Mouse (Mus musculus): ENCODE data around the gene Gm8247. TPM values are rescaled to one million over a fixed set of nuclear protein-coding genes. Genes with fewer than 3 reads are reported as not detected.

Gm8247 gene
- total RNA-seq (2023) = not detected

DNA sequence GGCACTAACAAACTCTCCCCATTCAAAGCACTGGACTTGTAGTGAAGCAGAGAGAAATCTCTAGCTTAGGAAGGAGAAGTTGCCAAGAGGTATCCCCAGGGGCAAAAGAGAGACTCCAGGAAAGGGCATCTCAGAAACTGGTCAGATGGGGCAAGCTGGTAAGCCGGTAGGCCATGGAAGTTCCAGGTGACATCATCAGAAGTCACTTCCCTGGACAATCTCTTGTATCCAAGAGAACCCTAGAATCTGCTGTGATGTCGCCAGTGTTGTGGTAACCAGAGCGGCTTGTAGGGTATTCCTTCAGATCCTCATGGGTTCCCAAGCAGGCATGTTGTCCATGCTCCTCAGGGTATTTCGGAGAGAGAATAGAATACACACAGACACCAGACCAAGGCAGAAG lies at the start of gene Gm8247:
Gene Gm8247 (plus strand): TSS at position 301 of the 400 bp plus-strand sequence.

DNA sequence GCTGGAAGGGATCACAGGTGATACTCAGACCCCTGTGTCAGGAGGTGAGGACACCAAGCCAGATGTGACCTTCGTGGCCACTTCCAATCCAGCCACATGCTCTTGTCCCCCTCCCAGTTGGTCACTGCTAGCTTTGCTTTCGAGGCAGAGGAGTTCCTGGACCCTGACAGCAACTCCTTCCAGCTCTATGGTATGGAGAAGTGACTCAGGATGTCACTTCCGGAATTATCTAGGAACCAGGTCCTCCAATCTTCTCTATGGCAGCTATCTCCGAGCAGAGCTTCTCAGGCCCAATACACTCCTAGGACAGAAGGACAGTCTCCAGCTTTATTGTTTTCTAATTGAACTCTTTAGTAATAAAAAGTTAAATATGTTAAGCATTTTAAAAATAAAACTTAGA lies 44.8 kb downstream of the Gm8247 start, which contains the start of gene Gm5624:
Gene Gm5624 (minus strand): TSS at position 202 of the 400 bp plus-strand sequence.

Other genes starting within 250 kb of the Gm8247 start
- not detected for gene Gm5930, start 244.6 kb upstream of the Gm8247 start, total RNA-seq (2023)
- not detected for gene Gm8229, start 217.8 kb upstream of the Gm8247 start, total RNA-seq (2023)
- not detected for gene Gm3371, start 172.5 kb upstream of the Gm8247 start, total RNA-seq (2023)
- not detected for gene Gm8232, start 149.5 kb upstream of the Gm8247 start, total RNA-seq (2023)
- not detected for gene BC061237, start 90.7 kb upstream of the Gm8247 start, total RNA-seq (2023)
- not detected for gene Gm17093, start 64.9 kb upstream of the Gm8247 start, total RNA-seq (2023)
- gene Gm5624, start 44.8 kb downstream of the Gm8247 start, total RNA-seq (2023) = not detected
- not detected for gene Gm8257, start 123.3 kb downstream of the Gm8247 start, total RNA-seq (2023)
- gene Gm8267, start 167.2 kb downstream of the Gm8247 start, total RNA-seq (2023) = not detected